Mouse (Mus musculus) embryonic facial prominence, embryonic 14.5 days (tissue): ENCODE data around the gene Bbip1. TPM values are rescaled to one million over a fixed set of nuclear protein-coding genes. Genes with fewer than 3 reads are reported as not detected.
"Not testable (repeated sequence)": the region's sequence is repeated elsewhere in the genome, so short reads cannot be mapped to it uniquely, and the experiment has no call there.

ENCODE experiments used
- ATAC-seq: fragments of 200-750 bp; cut with Nextera tagmentation; 2 replicates; pipeline ENCODE4 v1.8.0; 2017; ENCODE audit warnings: low read depth, moderate number of reproducible peaks, moderate TSS enrichment
- DNase-seq: peaks from one replicate; pipeline ENCODE4 v3.0.0-alpha.2; 2015; ENCODE audit warnings: low spot score
- H3K27ac ChIP-seq: fragments of 300-500 bp; sonication (generic); replicated peaks from 2 replicates; pipeline ENCODE4 v1.5.1; 2014; ENCODE audit warnings: low read depth, mild to moderate bottlenecking, low read length, moderate library complexity
- H3K27me3 ChIP-seq: fragments of 300-500 bp; sonication (generic); replicated peaks from 2 replicates; pipeline ENCODE4 v1.6.1; 2014; ENCODE audit warnings: low read length; ENCODE audit not compliant: control insufficient read depth, insufficient read depth
- H3K36me3 ChIP-seq: fragments of 300-500 bp; sonication (generic); 2 replicates; pipeline ENCODE4 v1.6.1; 2014; ENCODE audit warnings: low read length, mixed read lengths; ENCODE audit not compliant: control insufficient read depth, insufficient read depth
- H3K4me1 ChIP-seq: fragments of 300-500 bp; sonication (generic); 2 replicates; pipeline ENCODE4 v1.6.1; 2014; ENCODE audit warnings: antibody characterized with exemption, low read length; ENCODE audit not compliant: control insufficient read depth, insufficient read depth
- H3K4me2 ChIP-seq: fragments of 300-500 bp; sonication (generic); 2 replicates; pipeline ENCODE4 v1.6.1; 2014; ENCODE audit warnings: low read depth, mild to moderate bottlenecking, low read length, moderate library complexity, mixed read lengths
- H3K4me3 ChIP-seq: fragments of 300-500 bp; sonication (generic); 2 replicates; pipeline ENCODE4 v1.5.1; 2014; ENCODE audit warnings: low read depth, mild to moderate bottlenecking, low read length
- H3K9ac ChIP-seq: fragments of 300-500 bp; sonication (generic); 2 replicates; pipeline ENCODE4 v1.6.1; 2014; ENCODE audit warnings: low read depth, mild to moderate bottlenecking, low read length, moderate library complexity, mixed read lengths
- H3K9me3 ChIP-seq: fragments of 300-500 bp; sonication (generic); 2 replicates; pipeline ENCODE4 v1.6.1; 2016; ENCODE audit warnings: low read length; ENCODE audit not compliant: control insufficient read depth
- WGBS: fragments of 180-500 bp; shearing (Covaris S2); extraction: QIAGEN DNeasy Blood & Tissue Kit; methylation state at CpG from one replicate; pipeline ENCODE4 v1.1.7; 2014; 5-methylcytosine and 5-hydroxymethylcytosine counted together
- polyA plus RNA-seq: library from polyadenylated mRNA; unstranded; fragments of >200 nt; fragmentation: Nextera tagmentation; extraction: Ambion mirVana; gene quantifications from 2 replicates; pipeline ENCODE4 v1.2.1, GENCODE M21; 2014

The Bbip1 gene
- polyA plus RNA-seq, 1 experiment from 2014 or later: 93.6 TPM

- no peaks in the 10 kb centered on the region for H3K9me3 ChIP-seq
- H3K36me3 ChIP-seq: peaks cover 19% of the 10 kb centered on the region; the same call in 1 of the 2 replicates
- H3K4me2 ChIP-seq: no peak overlapping the region
- 86% methylated on average over 4 of the region's 4 CpGs for WGBS
- ATAC-seq (no peak), DNase-seq (no peak)
- no peak overlapping the region for H3K9ac ChIP-seq
- H3K27ac ChIP-seq: no peak overlapping the region
- H3K4me3 ChIP-seq: no peak overlapping the region
- H3K27me3 ChIP-seq: no peaks in the 10 kb centered on the region
- peaks cover 4% of the 10 kb centered on the region; the same call in 1 of the 2 replicates for H3K4me1 ChIP-seq
Observed at GRCm38 (mm10) chr19:53941139-53941538, 3.3 kb downstream of the Bbip1 start.

- H3K4me2 ChIP-seq: no peak overlapping the region
- peaks cover 28% of the 10 kb centered on the region for H3K36me3 ChIP-seq
- no peaks in the 10 kb centered on the region for H3K4me1 ChIP-seq
- no peaks in the 10 kb centered on the region for H3K9me3 ChIP-seq
- H3K4me3 ChIP-seq: no peak overlapping the region
- no peaks in the 10 kb centered on the region for H3K27me3 ChIP-seq
- 81% methylated on average over 4 of the region's 4 CpGs for WGBS
- no peak overlapping the region for H3K9ac ChIP-seq
- ATAC-seq (no peak), DNase-seq (no peak)
- no peak overlapping the region for H3K27ac ChIP-seq
Observed at GRCm38 (mm10) chr19:53939467-53939866, 5.0 kb downstream of the Bbip1 start.

GRCm38 (mm10) chr19:53934046-53934445, 10.4 kb downstream of the Bbip1 start:
- no peaks in the 10 kb centered on the region for H3K9me3 ChIP-seq
- no peak overlapping the region for H3K9ac ChIP-seq
- H3K36me3 ChIP-seq: peaks cover 61% of the 10 kb centered on the region
- H3K27me3 ChIP-seq: no peaks in the 10 kb centered on the region
- H3K4me3 ChIP-seq: no peak overlapping the region
- no peak overlapping the region for H3K4me2 ChIP-seq
- no peak for ATAC-seq
- H3K27ac ChIP-seq: no peak overlapping the region
- no peaks in the 10 kb centered on the region for H3K4me1 ChIP-seq
- no peak for DNase-seq

- peaks cover 61% of the 10 kb centered on the region for H3K36me3 ChIP-seq
- H3K4me1 ChIP-seq: no peaks in the 10 kb centered on the region
- no peak overlapping the region for H3K27ac ChIP-seq
- no peaks in the 10 kb centered on the region for H3K9me3 ChIP-seq
- no peak overlapping the region for H3K4me2 ChIP-seq
- no peak overlapping the region for H3K9ac ChIP-seq
- no peak overlapping the region for H3K4me3 ChIP-seq
- no peak for DNase-seq
- no peak for ATAC-seq
- H3K27me3 ChIP-seq: no peaks in the 10 kb centered on the region
Observed at GRCm38 (mm10) chr19:53933050-53933449, 11.4 kb downstream of the Bbip1 start.

- Histone ChIP-seq H3K4me2 (no peak overlapping the region), H3K4me3 (no peak overlapping the region), H3K36me3 (peaks cover 71% of the 10 kb centered on the region), H3K9ac (no peak overlapping the region), H3K27me3 (no peaks in the 10 kb centered on the region), H3K9me3 (peaks cover 3% of the 10 kb centered on the region; the same call in 1 of the 2 replicates), H3K4me1 (no peaks in the 10 kb centered on the region), H3K27ac (no peak overlapping the region)
- DNase-seq (no peak), ATAC-seq (no peak)
- 92% methylated on average over 3 of the region's 3 CpGs for WGBS
Observed at GRCm38 (mm10) chr19:53929218-53929617, 15.2 kb downstream of the Bbip1 start.

- H3K36me3 ChIP-seq: peaks cover 78% of the 10 kb centered on the region
- no peak overlapping the region for H3K27ac ChIP-seq
- whole genome bisulfite sequencing: 84% methylated on average over 1 of the region's 1 CpGs
- no peak overlapping the region for H3K4me3 ChIP-seq
- no peaks in the 10 kb centered on the region for H3K27me3 ChIP-seq
- ATAC-seq: no peak
- no peaks in the 10 kb centered on the region for H3K4me1 ChIP-seq
- peaks cover 3% of the 10 kb centered on the region; the same call in 1 of the 2 replicates for H3K9me3 ChIP-seq
- H3K4me2 ChIP-seq: no peak overlapping the region
- H3K9ac ChIP-seq: no peak overlapping the region
- no peak for DNase-seq
Observed at GRCm38 (mm10) chr19:53926705-53927104, 17.7 kb downstream of the Bbip1 start.

- peaks cover 78% of the 10 kb centered on the region for H3K36me3 ChIP-seq
- peak; percentile 74 for DNase-seq
- H3K4me2 ChIP-seq: no peak overlapping the region
- no peak overlapping the region for H3K27ac ChIP-seq
- H3K9me3 ChIP-seq: peaks cover 3% of the 10 kb centered on the region; the same call in 1 of the 2 replicates
- no peaks in the 10 kb centered on the region for H3K27me3 ChIP-seq
- H3K4me1 ChIP-seq: no peaks in the 10 kb centered on the region
- ATAC-seq: no peak
- WGBS: 84% methylated on average over 2 of the region's 2 CpGs
- H3K9ac ChIP-seq: no peak overlapping the region
- H3K4me3 ChIP-seq: no peak overlapping the region
Observed at GRCm38 (mm10) chr19:53925338-53925751, 19.1 kb downstream of the Bbip1 start.

GRCm38 (mm10) chr19:53921996-53922395, 22.4 kb downstream of the Bbip1 start:
- not testable (repeated sequence) for H3K4me1 ChIP-seq, H3K4me2 ChIP-seq, DNase-seq, H3K27me3 ChIP-seq, H3K9me3 ChIP-seq, H3K27ac ChIP-seq, H3K4me3 ChIP-seq, H3K9ac ChIP-seq, ATAC-seq
- peaks cover 83% of the 10 kb centered on the region for H3K36me3 ChIP-seq
- 90% methylated on average over 3 of the region's 3 CpGs for WGBS

- DNase-seq (no peak), ATAC-seq (no peak)
- H3K27ac ChIP-seq: no peak overlapping the region
- H3K27me3 ChIP-seq: no peaks in the 10 kb centered on the region
- no peak overlapping the region for H3K9ac ChIP-seq
- peaks cover 89% of the 10 kb centered on the region for H3K36me3 ChIP-seq
- H3K9me3 ChIP-seq: no peaks in the 10 kb centered on the region; the same call in 1 of the 2 replicates
- H3K4me3 ChIP-seq: no peak overlapping the region
- 89% methylated on average over 8 of the region's 10 CpGs for WGBS
- H3K4me1 ChIP-seq: no peaks in the 10 kb centered on the region
- no peak overlapping the region for H3K4me2 ChIP-seq
Observed at GRCm38 (mm10) chr19:53919541-53919940, 24.9 kb downstream of the Bbip1 start.
